Mouse (Mus musculus) CH12.LX (cell line): ENCODE results near the gene Angptl6.

Experiments used
- CTCF ChIP-seq, 2 experiments: IDR thresholded peaks in 1 of 2; conservative IDR thresholded peaks in 1 of 2; 2 replicates each; pipeline ENCODE4 v1.5.1; 2011 to 2012; ENCODE audit warnings: low read depth in 2 of 2, low read length in 2 of 2, improper control_type of control experiment in 1 of 2, inconsistent platforms in 1 of 2, mild to moderate bottlenecking in 1 of 2, moderate library complexity in 1 of 2
- IRF4 ChIP-seq: IDR thresholded peaks from 2 replicates; pipeline ENCODE4 v1.6.1; 2014; ENCODE audit warnings: low read depth, mild to moderate bottlenecking, inconsistent platforms, low read length, improper control_type of control experiment
- KAT2A ChIP-seq: IDR thresholded peaks from 2 replicates; pipeline ENCODE4 v1.6.1; 2012; ENCODE audit warnings: low read length, improper control_type of control experiment, inconsistent platforms; ENCODE audit not compliant: insufficient replicate concordance
- MAX ChIP-seq: IDR thresholded peaks from 2 replicates; pipeline ENCODE4 v1.6.1; 2011; ENCODE audit warnings: low read length, improper control_type of control experiment
- MAZ ChIP-seq: IDR thresholded peaks from 2 replicates; pipeline ENCODE4 v1.6.1; 2012; ENCODE audit warnings: low read depth, mild to moderate bottlenecking, inconsistent platforms, low read length, improper control_type of control experiment, moderate library complexity
- POLR2A ChIP-seq: IDR thresholded peaks from 2 replicates; pipeline ENCODE4 v1.6.1; 2011; ENCODE audit warnings: low read depth, mild to moderate bottlenecking, improper control_type of control experiment, low read length
- POLR2AphosphoS2 ChIP-seq: IDR thresholded peaks from 2 replicates; pipeline ENCODE4 v1.6.1; 2011; ENCODE audit warnings: low read depth, low read length, improper control_type of control experiment
- RAD21 ChIP-seq: IDR thresholded peaks from 2 replicates; pipeline ENCODE4 v1.6.1; 2011; ENCODE audit warnings: low read depth, mild to moderate bottlenecking, low read length, improper control_type of control experiment, moderate library complexity
- SIN3A ChIP-seq: IDR thresholded peaks from 2 replicates; pipeline ENCODE4 v1.6.1; 2012; ENCODE audit warnings: low read length, improper control_type of control experiment, inconsistent platforms
- ZKSCAN1 ChIP-seq: IDR thresholded peaks from 2 replicates; pipeline ENCODE4 v1.6.1; 2012; ENCODE audit warnings: low read depth, inconsistent platforms, low read length, improper control_type of control experiment, borderline replicate concordance

GRCm38 (mm10) chr9:20861821-20862220 is 17.7 kb downstream of the Angptl6 start:
- TF ChIP-seq POLR2A (peak; percentile 48; the same call in 1 of the 2 replicates), MAX (no peak), KAT2A (no peak), POLR2AphosphoS2 (no peak), SIN3A (no peak), CTCF (conservative IDR thresholded peaks at IDR 0.05 in 1 of 2, IDR thresholded peaks at IDR 0.05 in 1 of 2; ENCODE audit: low read depth in 2 of 2, low read length in 2 of 2) (peak; percentile 63 to 83), RAD21 (peak; percentile 52), MAZ (no peak), IRF4 (no peak), ZKSCAN1 (no peak)
